15 mouse cellular contexts compared by ENCODE assay signal in genomic region chr12:34432919-34433318, GRCm38 (mm10).
DNase-seq lines count a peak whose midpoint lies in the region; ATAC-seq and TF ChIP-seq lines count a peak whose summit lies in the region.
"Had no signal": no experiment of that assay in that cellular context is flagged by ENCODE, and none has a peak within 500 bp of the region (broad histone marks: within the 10 kb centered on the region; RNA-seq: fewer than 3 reads in every experiment).

No protein-coding gene starts in this region.

- WGBS in liver, adult 2 months: 57% methylated on average over 6 of the region's 6 CpGs

- TF ChIP-seq CTCF in liver, adult 2 months (IDR thresholded peaks at IDR 0.05; ENCODE audit: low read depth, low read length): no peak

- peak; percentile 78 for ATAC-seq in CD4-positive, CD25-positive, alpha-beta regulatory T cell, adult 4 months
- ATAC-seq in common myeloid progenitor, adult 5-6 weeks (replicated peaks; ENCODE audit: low read depth, poor library complexity, severe bottlenecking): peak; percentile 80

- H3K4me1 ChIP-seq in liver, adult 2 months (ENCODE audit: control insufficient read depth, insufficient read depth, low read length): no peaks in the 10 kb centered on the region
- H3K4me1 ChIP-seq: limb, embryonic 15.5 days; midbrain, embryonic 15.5 days; neural tube, embryonic 13.5 days had no signal

- H3K36me3 ChIP-seq in liver, adult 2 months (ENCODE audit: control insufficient read depth, insufficient read depth, low read length): no peaks in the 10 kb centered on the region
- H3K36me3 ChIP-seq: limb, embryonic 15.5 days; midbrain, embryonic 15.5 days; neural tube, embryonic 13.5 days had no signal

- intact Hi-C loops in left cerebral cortex, postnatal 36 days (cut with DNase I): loop anchor here (5.0 kb wide), 1 partner anchor 951 kb away; no protein-coding TSS in a partner anchor

- H3K27ac ChIP-seq in liver, adult 2 months (replicated peaks; ENCODE audit: insufficient read depth, low read depth, low read length): no peak overlapping the region
- H3K27ac ChIP-seq: limb, embryonic 15.5 days; midbrain, embryonic 15.5 days; neural tube, embryonic 13.5 days had no signal

- no peaks in the 10 kb centered on the region for H3K27me3 ChIP-seq in liver, adult 2 months (ENCODE audit: control insufficient read depth, insufficient read depth, low read length)
- H3K27me3 ChIP-seq: limb, embryonic 15.5 days; midbrain, embryonic 15.5 days; neural tube, embryonic 13.5 days had no signal

- DNase-seq in liver, adult 2 months (ENCODE audit: extremely low read depth, low read depth, low spot score): peak; percentile 11
- no peak for DNase-seq in liver
- peak; percentile 12 for DNase-seq in naive thymus-derived CD4-positive, alpha-beta T cell, adult 2 months (ENCODE audit: low read depth)
- no peak for DNase-seq in left cerebral cortex, postnatal 36 days (ENCODE audit: low spot score in 2 of 2)
- no peak for DNase-seq in layer of hippocampus, postnatal 10 days (ENCODE audit: low spot score in 2 of 2)
- DNase-seq in spleen, postnatal 14 days (ENCODE audit: low spot score in 2 of 2): no peak
- DNase-seq: cerebellum, adult 9-11 months; gastrocnemius, postnatal 36 days; spleen, adult 18-20 months had no signal

- H3K9ac ChIP-seq in liver, adult 2 months (ENCODE audit: low read depth, low read length): no peak overlapping the region
- H3K9ac ChIP-seq: limb, embryonic 15.5 days; midbrain, embryonic 15.5 days; neural tube, embryonic 13.5 days had no signal

- no peaks in the 10 kb centered on the region for H3K79me2 ChIP-seq in liver, adult 2 months (ENCODE audit: control insufficient read depth, insufficient read depth, low read length)

- no peak for TF ChIP-seq POLR2A in liver, adult 2 months (IDR thresholded peaks at IDR 0.05; ENCODE audit: extremely low read depth, insufficient read depth, low read length)

- no peak overlapping the region for H3K4me3 ChIP-seq in liver, adult 2 months (ENCODE audit: insufficient read depth, low read depth, low read length)
- H3K4me3 ChIP-seq: erythroblast, embryonic 14.5 days; limb, embryonic 15.5 days; midbrain, embryonic 15.5 days; neural tube, embryonic 13.5 days had no signal

Comparison
In these comparisons a context has a peak if more than half of its experiments do, and no peak if none do; other contexts are left out.
1. DNase-seq: peak in liver, adult 2 months (single experiment) and naive thymus-derived CD4-positive, alpha-beta T cell, adult 2 months (single experiment); none in liver (single experiment), left cerebral cortex, postnatal 36 days (0 of 2), layer of hippocampus, postnatal 10 days (0 of 2) and spleen, postnatal 14 days (0 of 2).